Mouse (Mus musculus) liver, embryonic 14.5 days (tissue): ENCODE results near the gene Doxl2.

Source experiments
- CTCF ChIP-seq: IDR thresholded peaks from 2 replicates; pipeline ENCODE4 v1.5.1; 2016; ENCODE audit warnings: antibody characterized with exemption, low read depth, control low read depth
- EP300 ChIP-seq: IDR thresholded peaks from 2 replicates; pipeline ENCODE4 v1.6.1; 2016; ENCODE audit warnings: antibody characterized with exemption, low read depth

DNA sequence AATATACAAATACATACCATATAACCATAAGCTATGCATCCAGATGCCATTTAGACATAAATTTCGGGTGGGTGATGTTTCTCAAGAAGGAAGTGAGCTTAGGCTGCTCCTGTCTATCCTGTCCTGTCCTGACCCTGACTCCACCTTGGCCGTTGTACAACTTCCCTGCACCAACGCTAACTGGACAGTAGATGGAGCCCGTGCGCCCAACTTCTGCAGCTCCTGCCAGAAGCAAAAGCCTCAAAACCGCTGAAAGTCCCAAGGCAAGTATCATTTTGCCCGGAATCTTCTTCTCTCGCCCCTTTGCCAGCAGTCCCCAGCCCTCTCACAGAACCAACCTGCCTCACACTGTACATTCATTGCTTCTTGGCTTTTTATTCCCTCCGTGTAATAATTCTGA is 33.2 kb downstream of the Doxl2 start:
- peak; percentile 89 for TF ChIP-seq CTCF
- TF ChIP-seq EP300, result no peak
